Mouse (Mus musculus) erythroblast, embryonic 14.5 days (primary cell): ENCODE data around the gene Hist2h2bb. TPM values are rescaled to one million over a fixed set of nuclear protein-coding genes. Genes with fewer than 3 reads are reported as not detected.
"Not testable (repeated sequence)": the region's sequence is repeated elsewhere in the genome, so short reads cannot be mapped to it uniquely, and the experiment has no call there.

ENCODE experiments used
- H3K27me3 ChIP-seq: 2 replicates; pipeline ENCODE4 v1.6.1; 2012; ENCODE audit warnings: inconsistent platforms; ENCODE audit not compliant: control insufficient read depth
- H3K36me3 ChIP-seq: 2 replicates; pipeline ENCODE4 v1.6.1; 2012; ENCODE audit warnings: mild to moderate bottlenecking, inconsistent platforms; ENCODE audit not compliant: control insufficient read depth
- H3K4me1 ChIP-seq: 2 replicates; pipeline ENCODE4 v1.6.1; 2012; ENCODE audit warnings: inconsistent platforms; ENCODE audit not compliant: control insufficient read depth
- H3K4me3 ChIP-seq: replicated peaks from 2 replicates; pipeline ENCODE3; 2012; ENCODE audit warnings: moderate library complexity, mild to moderate bottlenecking, inconsistent platforms
- H3K9me3 ChIP-seq: 2 replicates; pipeline ENCODE4 v1.6.1; 2012; ENCODE audit warnings: low read length, inconsistent platforms, mixed read lengths; ENCODE audit not compliant: control insufficient read depth
- GATA1 ChIP-seq: IDR thresholded peaks from 2 replicates; pipeline ENCODE4 v1.6.1; 2012; ENCODE audit warnings: low read length, inconsistent platforms, mixed read lengths
- TAL1 ChIP-seq: IDR thresholded peaks from 3 replicates; pipeline ENCODE4 v1.6.1; 2012; ENCODE audit warnings: low read length, inconsistent platforms, mixed read lengths
- polyA plus RNA-seq: library from polyadenylated mRNA; stranded (reverse); fragments of >175 nt; gene quantifications from 2 replicates; pipeline ENCODE4 v1.2.3, GENCODE M21; 2012

Hist2h2bb gene
- polyA plus RNA-seq, 1 experiment, result 1.4 TPM

DNA sequence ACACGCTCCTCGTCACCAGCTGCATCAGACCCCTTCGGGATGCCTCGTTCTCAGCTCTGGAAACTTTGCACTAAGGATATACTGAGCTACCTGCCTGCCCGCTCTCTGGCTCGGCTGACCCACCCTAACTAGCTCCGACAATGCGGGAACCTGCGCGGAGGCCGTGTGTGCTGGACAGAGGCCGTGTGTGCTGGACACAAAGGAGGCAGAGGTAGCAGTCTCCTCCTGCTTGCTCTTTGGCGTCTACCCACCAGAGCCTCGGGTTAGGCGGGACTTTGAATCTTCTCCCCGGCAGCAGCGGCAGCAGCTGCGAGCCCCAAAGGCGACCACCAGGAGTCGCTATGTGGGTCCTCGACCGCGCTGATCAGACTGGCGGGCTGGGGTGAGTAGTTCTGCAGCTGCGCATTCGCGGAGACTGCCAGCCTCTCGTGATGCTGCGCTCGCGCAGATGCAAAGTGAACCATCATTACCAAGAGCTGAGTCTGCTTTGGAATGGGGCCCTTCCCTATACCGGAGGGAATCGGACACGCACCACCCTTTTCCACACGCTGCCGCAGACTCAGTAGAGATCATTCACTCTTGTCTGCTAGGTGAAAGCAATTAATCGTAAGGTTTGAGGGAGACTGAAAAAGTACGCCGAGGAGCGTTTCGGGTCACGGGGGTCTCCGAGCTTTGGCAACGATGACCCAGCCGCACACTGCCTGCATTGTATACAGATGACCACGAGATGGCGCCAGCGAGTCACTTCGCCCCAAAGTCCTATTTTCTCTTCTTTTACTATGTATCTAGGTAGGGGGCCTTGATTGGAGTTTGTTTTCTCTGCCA is 8.5 kb downstream of the Hist2h2bb start:
- TF ChIP-seq GATA1 (no peak), TAL1 (no peak)
- peaks cover 7% of the 10 kb centered on the region for H3K36me3 ChIP-seq
- peak overlapping the region; percentile 82 for H3K4me3 ChIP-seq
- peaks cover 39% of the 10 kb centered on the region for H3K4me1 ChIP-seq
- H3K27me3 ChIP-seq, result peaks cover 1% of the 10 kb centered on the region; the same call in 1 of the 2 replicates
- H3K9me3 ChIP-seq, result no peaks in the 10 kb centered on the region

DNA sequence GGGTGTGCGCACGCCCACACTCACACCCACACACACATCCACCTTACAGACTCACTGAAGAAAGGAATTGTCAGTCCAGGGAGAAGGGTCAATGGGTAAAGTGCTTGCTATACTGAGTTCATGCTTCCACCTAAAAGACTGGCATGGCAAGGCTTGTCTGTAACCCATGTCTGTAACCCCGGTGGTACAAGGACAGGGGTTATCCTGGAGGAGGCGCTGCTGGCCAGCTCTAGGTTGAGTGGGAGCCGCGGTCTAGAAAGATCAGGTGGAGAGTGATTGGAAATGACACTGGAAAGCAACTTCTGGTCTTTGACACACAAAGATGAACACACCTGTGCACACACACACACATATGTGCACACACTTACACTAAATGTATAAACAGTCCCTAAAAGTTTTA is 11.1 kb downstream of the Hist2h2bb start:
- H3K4me1 ChIP-seq, result peaks cover 25% of the 10 kb centered on the region
- H3K4me3 ChIP-seq, result no peak overlapping the region
- peaks cover 20% of the 10 kb centered on the region for H3K27me3 ChIP-seq
- no peaks in the 10 kb centered on the region for H3K9me3 ChIP-seq
- H3K36me3 ChIP-seq, result peaks cover 7% of the 10 kb centered on the region
- TF ChIP-seq TAL1, result no peak
- no peak for TF ChIP-seq GATA1

DNA sequence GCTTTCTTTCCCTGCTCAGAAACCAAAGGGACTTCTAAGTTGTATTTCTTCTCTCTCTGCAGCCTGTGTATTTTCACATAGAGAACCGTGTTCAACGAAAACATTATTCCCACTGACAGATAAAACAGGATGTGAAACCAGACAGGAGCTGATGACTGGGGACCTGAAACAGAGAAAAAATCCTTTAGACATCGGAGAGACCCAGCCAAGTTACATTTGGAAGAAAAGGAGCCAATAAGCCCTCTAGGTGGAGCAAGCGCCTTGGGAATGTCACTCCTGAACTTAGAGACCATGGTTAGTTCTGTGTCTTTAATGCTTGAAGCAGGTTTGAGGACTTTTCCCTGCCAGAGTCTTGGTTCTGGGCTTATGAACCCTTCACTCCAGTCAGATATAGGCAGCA is 14.9 kb downstream of the Hist2h2bb start:
- Histone ChIP-seq H3K27me3 (peaks cover 24% of the 10 kb centered on the region), H3K4me3 (no peak overlapping the region), H3K9me3 (peaks cover 5% of the 10 kb centered on the region; the same call in 1 of the 2 replicates), H3K36me3 (no peaks in the 10 kb centered on the region), H3K4me1 (no peaks in the 10 kb centered on the region; the same call in 1 of the 2 replicates)
- TF ChIP-seq GATA1 (no peak), TAL1 (no peak)

DNA sequence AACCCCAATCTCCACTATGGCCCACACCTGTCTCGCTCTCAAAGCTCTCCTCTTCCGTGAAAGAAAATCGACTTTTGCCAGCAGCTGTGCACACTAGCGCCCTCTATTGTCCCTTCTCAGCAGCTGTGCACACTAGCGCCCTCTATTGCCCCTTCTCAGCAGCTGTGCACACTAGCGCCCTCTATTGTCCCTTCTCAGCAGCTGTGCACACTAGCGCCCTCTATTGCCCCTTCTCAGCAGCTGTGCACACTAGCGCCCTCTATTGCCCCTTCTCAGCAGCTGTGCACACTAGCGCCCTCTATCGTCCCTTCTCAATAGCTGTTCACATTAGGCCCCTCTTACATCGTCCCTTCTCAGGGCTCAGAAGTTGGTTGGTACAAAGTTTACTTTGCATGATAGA is 17.8 kb downstream of the Hist2h2bb start:
- H3K4me3 ChIP-seq, H3K4me1 ChIP-seq: not testable (repeated sequence)

DNA sequence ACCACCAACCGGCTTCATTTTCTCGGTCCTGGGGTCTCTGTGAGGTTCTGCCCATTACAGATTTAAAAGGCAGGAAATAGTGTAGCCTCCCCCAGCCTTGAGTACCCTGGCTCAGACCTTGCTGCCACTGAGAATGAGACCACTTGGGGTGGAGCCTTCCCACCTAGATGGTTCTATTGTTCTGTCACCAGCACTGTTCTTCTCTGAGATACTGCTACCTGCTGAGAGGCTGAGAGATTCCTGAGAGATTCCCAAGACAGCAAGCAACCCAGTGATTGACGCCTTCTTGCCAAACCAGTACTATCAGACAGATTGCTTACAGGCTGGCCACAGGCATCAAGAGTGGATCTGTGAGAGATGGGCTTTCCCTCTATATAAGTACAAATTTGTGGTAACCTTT is 19.6 kb downstream of the Hist2h2bb start:
- Histone ChIP-seq H3K27me3 (peaks cover 19% of the 10 kb centered on the region), H3K36me3 (no peaks in the 10 kb centered on the region), H3K4me1 (no peaks in the 10 kb centered on the region), H3K4me3 (no peak overlapping the region), H3K9me3 (peaks cover 5% of the 10 kb centered on the region; the same call in 1 of the 2 replicates)
- no peak for TF ChIP-seq TAL1
- no peak for TF ChIP-seq GATA1

More for the DNA sequence above, 17.8 kb downstream of the Hist2h2bb start:
- H3K27me3 ChIP-seq, result peaks cover 24% of the 10 kb centered on the region
- H3K9me3 ChIP-seq, H3K36me3 ChIP-seq: not testable (repeated sequence)

DNA sequence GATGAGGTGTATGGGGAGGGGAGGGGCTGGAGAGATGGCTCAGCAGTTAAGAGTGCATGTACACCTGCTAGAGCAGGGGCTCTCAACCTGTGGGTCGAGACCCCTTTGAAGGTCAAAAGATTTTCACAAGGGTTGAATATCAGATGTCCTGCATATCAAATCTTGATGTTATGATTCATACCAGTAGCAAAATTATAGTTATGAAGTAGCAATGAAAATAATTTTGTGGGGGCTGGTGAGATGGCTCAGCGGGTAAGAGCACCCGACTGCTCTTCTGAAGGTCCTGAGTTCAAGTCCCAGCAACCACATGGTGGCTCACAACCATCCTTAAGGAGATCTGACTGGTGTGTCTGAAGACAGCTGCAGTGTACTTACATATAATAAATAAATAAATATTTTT is 21.2 kb downstream of the Hist2h2bb start:
- not testable (repeated sequence) for H3K9me3 ChIP-seq, H3K4me3 ChIP-seq, H3K4me1 ChIP-seq, H3K36me3 ChIP-seq
- H3K27me3 ChIP-seq, result peaks cover 12% of the 10 kb centered on the region

DNA sequence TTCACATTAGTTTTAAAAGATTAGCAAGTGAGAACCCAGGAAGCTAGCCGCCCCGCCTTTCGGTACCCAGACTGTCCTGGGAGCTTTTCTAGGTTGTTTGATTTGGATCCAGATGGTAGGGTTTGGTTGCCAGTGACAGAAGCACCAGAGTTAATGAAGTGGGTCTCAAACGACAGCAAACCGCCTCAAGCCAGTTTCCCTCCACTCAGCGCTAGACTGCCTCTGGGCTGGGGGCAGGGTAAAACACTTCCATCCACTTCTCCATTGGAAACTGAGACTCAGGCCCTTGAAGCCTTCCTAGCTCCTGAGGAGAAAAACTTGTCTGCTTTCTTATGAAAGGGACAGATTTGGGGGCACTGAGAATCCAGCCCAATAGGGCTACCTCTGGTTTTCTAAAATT is 23.1 kb downstream of the Hist2h2bb start:
- no peaks in the 10 kb centered on the region for H3K36me3 ChIP-seq
- peaks cover 9% of the 10 kb centered on the region for H3K27me3 ChIP-seq
- H3K4me3 ChIP-seq, result no peak overlapping the region
- no peaks in the 10 kb centered on the region for H3K4me1 ChIP-seq
- no peak for TF ChIP-seq GATA1
- TF ChIP-seq TAL1, result no peak
- no peaks in the 10 kb centered on the region; the same call in 1 of the 2 replicates for H3K9me3 ChIP-seq

DNA sequence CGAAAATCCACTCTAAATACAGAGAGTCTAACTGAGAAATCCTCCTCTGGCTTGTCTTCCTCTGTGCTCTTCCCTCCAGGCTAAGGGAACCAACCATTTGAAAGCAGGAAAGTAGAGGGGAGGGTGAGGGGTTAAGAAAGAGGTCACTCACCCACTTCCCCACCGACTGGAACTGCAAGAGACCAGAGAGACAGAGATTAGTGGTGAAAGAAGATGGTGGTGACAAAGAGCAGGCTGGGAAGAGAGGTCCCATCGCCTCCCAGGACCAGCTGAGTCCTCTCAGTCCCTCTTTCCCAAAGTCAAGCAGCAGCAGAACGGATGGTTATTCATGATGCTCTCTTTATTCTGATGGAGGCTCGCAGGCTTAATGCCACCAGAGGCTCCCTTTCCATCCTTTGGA is 23.8 kb downstream of the Hist2h2bb start:
- Histone ChIP-seq H3K9me3 (no peaks in the 10 kb centered on the region), H3K4me1 (no peaks in the 10 kb centered on the region), H3K36me3 (no peaks in the 10 kb centered on the region), H3K27me3 (peaks cover 9% of the 10 kb centered on the region), H3K4me3 (no peak overlapping the region)
- no peak for TF ChIP-seq GATA1
- no peak for TF ChIP-seq TAL1

DNA sequence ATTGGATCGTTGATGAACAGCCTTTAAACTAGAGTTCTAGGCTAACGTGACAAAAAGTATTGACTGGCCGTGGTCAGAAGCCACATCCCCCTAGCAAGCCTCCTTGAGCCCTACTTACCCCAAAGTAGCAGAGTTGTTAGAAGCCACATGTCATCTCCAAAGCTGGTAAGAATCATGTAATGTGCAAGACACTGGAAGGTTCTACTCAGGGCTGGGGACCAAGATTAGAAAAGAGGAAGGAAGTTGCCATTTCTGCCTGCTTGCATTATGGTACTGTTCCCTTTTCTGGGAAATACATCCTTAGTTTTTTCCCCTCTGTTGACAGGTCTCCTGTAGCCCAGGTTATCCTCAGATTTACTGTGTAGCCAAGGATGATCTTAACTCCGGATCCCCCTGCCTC is 24.2 kb downstream of the Hist2h2bb start, which contains the start of gene Fcgr1:
Fcgr1 (minus strand) TSS at position 183 of the 400 bp plus-strand sequence.
- TF ChIP-seq GATA1 (no peak), TAL1 (no peak)
- no peaks in the 10 kb centered on the region for H3K4me1 ChIP-seq
- no peaks in the 10 kb centered on the region for H3K36me3 ChIP-seq
- peaks cover 9% of the 10 kb centered on the region for H3K27me3 ChIP-seq
- H3K9me3 ChIP-seq, result no peaks in the 10 kb centered on the region
- H3K4me3 ChIP-seq, result no peak within 1 kb of the TSS

DNA sequence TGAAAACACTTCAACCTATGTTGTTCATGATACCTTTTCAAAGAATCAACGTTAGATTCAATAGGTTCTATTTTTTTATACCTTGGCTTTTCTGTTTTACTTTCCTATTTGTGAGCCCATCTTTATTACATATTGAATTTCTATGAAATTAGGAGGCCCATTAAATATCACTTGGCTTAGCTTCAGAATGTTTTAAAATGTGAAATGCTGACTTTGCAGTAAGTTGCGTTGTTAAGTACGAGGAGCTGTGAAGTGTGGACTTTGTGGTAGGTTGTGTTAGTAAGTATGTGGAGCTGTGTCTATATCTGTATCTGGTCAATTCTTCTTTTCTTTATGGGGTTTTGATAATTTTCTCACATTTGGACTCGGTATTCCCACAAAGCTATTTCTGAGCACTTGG is 28.8 kb downstream of the Hist2h2bb start:
- Histone ChIP-seq H3K36me3 (no peaks in the 10 kb centered on the region), H3K9me3 (no peaks in the 10 kb centered on the region), H3K4me3 (no peak overlapping the region), H3K4me1 (no peaks in the 10 kb centered on the region), H3K27me3 (peaks cover 29% of the 10 kb centered on the region)
- TF ChIP-seq GATA1 (no peak), TAL1 (no peak)
